Mouse (Mus musculus) ES-E14 (cell line): Measurements from ENCODE around the gene Zfp341.

Experiments
- CHD2 ChIP-seq: IDR thresholded peaks from 2 replicates; pipeline ENCODE4 v1.6.1; 2014; ENCODE audit warnings: mild to moderate bottlenecking, low read depth, low read length, inconsistent platforms
- ZC3H11A ChIP-seq: IDR thresholded peaks from 2 replicates; pipeline ENCODE4 v1.6.1; 2012; ENCODE audit warnings: low read depth, mild to moderate bottlenecking, inconsistent platforms, low read length, borderline replicate concordance
- ZNF384 ChIP-seq: IDR thresholded peaks from 2 replicates; pipeline ENCODE4 v1.6.1; 2012; ENCODE audit warnings: low read depth, low read length, inconsistent platforms

GRCm38 (mm10) chr2:154613118-154614115, at the start of gene Zfp341, which contains the start of gene 4930519P11Rik:
- TF ChIP-seq CHD2: no peak
- no peak for TF ChIP-seq ZC3H11A
- no peak for TF ChIP-seq ZNF384
